Mouse (Mus musculus): ENCODE measurements at regions not wholly inside any gene's neighbourhood (a gene's known extent, or its start where the extent isn't known, plus 50 kb on each side); places are given as distances from the start of the nearest gene placed in this dataset.

- H3K4me2 ChIP-seq (ENCODE audit: low read depth, low read length), result no peak overlapping the region
- H3K9ac ChIP-seq (ENCODE audit: low read length), result no peak overlapping the region
- no peak overlapping the region for H3K4me3 ChIP-seq (replicated peaks; ENCODE audit: low read length)
- H3K9me3 ChIP-seq (replicated peaks; ENCODE audit: control insufficient read depth, low read length), result no peaks in the 10 kb centered on the region
- WGBS, result 31% methylated on average over 4 of the region's 4 CpGs
- H3K4me1 ChIP-seq (ENCODE audit: control insufficient read depth, insufficient read depth, low read length), result no peaks in the 10 kb centered on the region
- H3K36me3 ChIP-seq (ENCODE audit: control insufficient read depth, insufficient read depth, low read length), result no peaks in the 10 kb centered on the region
- no peak overlapping the region for H3K27ac ChIP-seq (ENCODE audit: low read length)
- ATAC-seq (ENCODE audit: insufficient read depth, low FRiP score), result no peak
- H3K27me3 ChIP-seq (ENCODE audit: control insufficient read depth, insufficient read depth, low read length), result peaks cover 3% of the 10 kb centered on the region; the same call in 1 of the 2 replicates
Observed at GRCm38 (mm10) chr1:41271111-41271730, 465.8 kb downstream of the Tmem182 start.

- no peak for ATAC-seq (ENCODE audit: insufficient read depth, low FRiP score)
- no peak overlapping the region for H3K9ac ChIP-seq (ENCODE audit: low read length)
- no peaks in the 10 kb centered on the region for H3K9me3 ChIP-seq (replicated peaks; ENCODE audit: control insufficient read depth, low read length)
- 11% methylated on average over 10 of the region's 10 CpGs for WGBS
- peaks cover 3% of the 10 kb centered on the region; the same call in 1 of the 2 replicates for H3K27me3 ChIP-seq (ENCODE audit: control insufficient read depth, insufficient read depth, low read length)
- no peaks in the 10 kb centered on the region for H3K4me1 ChIP-seq (ENCODE audit: control insufficient read depth, insufficient read depth, low read length)
- H3K4me3 ChIP-seq (replicated peaks; ENCODE audit: low read length), result no peak overlapping the region
- H3K27ac ChIP-seq (ENCODE audit: low read length), result no peak overlapping the region
- no peaks in the 10 kb centered on the region for H3K36me3 ChIP-seq (ENCODE audit: control insufficient read depth, insufficient read depth, low read length)
- H3K4me2 ChIP-seq (ENCODE audit: low read depth, low read length), result peak overlapping the region; percentile 17; the same call in 1 of the 2 replicates
Observed at GRCm38 (mm10) chr1:41274573-41275270, 469.3 kb downstream of the Tmem182 start.

- no peaks in the 10 kb centered on the region for H3K4me1 ChIP-seq (ENCODE audit: control insufficient read depth, insufficient read depth, low read length)
- no peaks in the 10 kb centered on the region for H3K9me3 ChIP-seq (replicated peaks; ENCODE audit: control insufficient read depth, low read length)
- H3K27me3 ChIP-seq (ENCODE audit: control insufficient read depth, insufficient read depth, low read length), result peaks cover 3% of the 10 kb centered on the region; the same call in 1 of the 2 replicates
- no peak overlapping the region for H3K4me3 ChIP-seq (replicated peaks; ENCODE audit: low read length)
- no peak overlapping the region for H3K9ac ChIP-seq (ENCODE audit: low read length)
- no peak overlapping the region for H3K27ac ChIP-seq (ENCODE audit: low read length)
- no peak for ATAC-seq (ENCODE audit: insufficient read depth, low FRiP score)
- 11% methylated on average over 8 of the region's 8 CpGs for WGBS
- H3K4me2 ChIP-seq (ENCODE audit: low read depth, low read length), result peak overlapping the region; percentile 17; the same call in 1 of the 2 replicates
- H3K36me3 ChIP-seq (ENCODE audit: control insufficient read depth, insufficient read depth, low read length), result no peaks in the 10 kb centered on the region
Observed at GRCm38 (mm10) chr1:41275271-41275624, 469.8 kb downstream of the Tmem182 start.

- no peak for ATAC-seq (ENCODE audit: insufficient read depth, low FRiP score)
- H3K4me3 ChIP-seq (replicated peaks; ENCODE audit: low read length), result no peak overlapping the region
- no peaks in the 10 kb centered on the region for H3K4me1 ChIP-seq (ENCODE audit: control insufficient read depth, insufficient read depth, low read length)
- no peaks in the 10 kb centered on the region for H3K36me3 ChIP-seq (ENCODE audit: control insufficient read depth, insufficient read depth, low read length)
- H3K9me3 ChIP-seq (replicated peaks; ENCODE audit: control insufficient read depth, low read length), result no peaks in the 10 kb centered on the region
- peaks cover 3% of the 10 kb centered on the region; the same call in 1 of the 2 replicates for H3K27me3 ChIP-seq (ENCODE audit: control insufficient read depth, insufficient read depth, low read length)
- no peak overlapping the region for H3K4me2 ChIP-seq (ENCODE audit: low read depth, low read length)
- H3K27ac ChIP-seq (ENCODE audit: low read length), result no peak overlapping the region
- H3K9ac ChIP-seq (ENCODE audit: low read length), result no peak overlapping the region
- WGBS, result 39% methylated on average over 6 of the region's 6 CpGs
Observed at GRCm38 (mm10) chr1:41275642-41276041, 470.2 kb downstream of the Tmem182 start.

- Histone ChIP-seq H3K4me3 (replicated peaks; ENCODE audit: low read length) (no peak overlapping the region), H3K9ac (ENCODE audit: low read length) (no peak overlapping the region), H3K4me2 (ENCODE audit: low read depth, low read length) (no peak overlapping the region), H3K36me3 (ENCODE audit: control insufficient read depth, insufficient read depth, low read length) (no peaks in the 10 kb centered on the region), H3K9me3 (replicated peaks; ENCODE audit: control insufficient read depth, low read length) (no peaks in the 10 kb centered on the region), H3K27me3 (ENCODE audit: control insufficient read depth, insufficient read depth, low read length) (peaks cover 3% of the 10 kb centered on the region; the same call in 1 of the 2 replicates), H3K4me1 (ENCODE audit: control insufficient read depth, insufficient read depth, low read length) (no peaks in the 10 kb centered on the region), H3K27ac (ENCODE audit: low read length) (no peak overlapping the region)
- 63% methylated on average over 6 of the region's 6 CpGs for WGBS
- ATAC-seq (ENCODE audit: insufficient read depth, low FRiP score), result no peak
Observed at GRCm38 (mm10) chr1:41276303-41276702, 470.9 kb downstream of the Tmem182 start.

- no peak for ATAC-seq (ENCODE audit: insufficient read depth, low FRiP score)
- H3K36me3 ChIP-seq (ENCODE audit: control insufficient read depth, insufficient read depth, low read length), result no peaks in the 10 kb centered on the region
- WGBS, result 83% methylated on average over 9 of the region's 9 CpGs
Observed at GRCm38 (mm10) chr1:41285221-41285620, 479.8 kb downstream of the Tmem182 start.

GRCm38 (mm10) chr1:41286221-41286620 is 480.8 kb downstream of the Tmem182 start:
- Histone ChIP-seq H3K9ac (ENCODE audit: low read length) (no peak overlapping the region), H3K27ac (ENCODE audit: low read length) (no peak overlapping the region), H3K36me3 (ENCODE audit: control insufficient read depth, insufficient read depth, low read length) (no peaks in the 10 kb centered on the region), H3K9me3 (replicated peaks; ENCODE audit: control insufficient read depth, low read length) (no peaks in the 10 kb centered on the region), H3K27me3 (ENCODE audit: control insufficient read depth, insufficient read depth, low read length) (no peaks in the 10 kb centered on the region), H3K4me1 (ENCODE audit: control insufficient read depth, insufficient read depth, low read length) (no peaks in the 10 kb centered on the region), H3K4me2 (ENCODE audit: low read depth, low read length) (no peak overlapping the region), H3K4me3 (replicated peaks; ENCODE audit: low read length) (no peak overlapping the region)
- WGBS, result 90% methylated on average over 9 of the region's 9 CpGs
- ATAC-seq (ENCODE audit: insufficient read depth, low FRiP score), result no peak

More at GRCm38 (mm10) chr1:41285221-41285620, 479.8 kb downstream of the Tmem182 start:
- no peaks in the 10 kb centered on the region for H3K27me3 ChIP-seq (ENCODE audit: control insufficient read depth, insufficient read depth, low read length)
- no peak overlapping the region for H3K9ac ChIP-seq (ENCODE audit: low read length)
- H3K4me1 ChIP-seq (ENCODE audit: control insufficient read depth, insufficient read depth, low read length), result no peaks in the 10 kb centered on the region
- no peaks in the 10 kb centered on the region for H3K9me3 ChIP-seq (replicated peaks; ENCODE audit: control insufficient read depth, low read length)
- H3K27ac ChIP-seq (ENCODE audit: low read length), result no peak overlapping the region
- no peak overlapping the region for H3K4me3 ChIP-seq (replicated peaks; ENCODE audit: low read length)
- H3K4me2 ChIP-seq (ENCODE audit: low read depth, low read length), result no peak overlapping the region

GRCm38 (mm10) chr1:41326861-41327480 is 521.6 kb downstream of the Tmem182 start:
- Histone ChIP-seq H3K4me3 (replicated peaks; ENCODE audit: low read length) (no peak overlapping the region), H3K9me3 (replicated peaks; ENCODE audit: control insufficient read depth, low read length) (no peaks in the 10 kb centered on the region), H3K27me3 (ENCODE audit: control insufficient read depth, insufficient read depth, low read length) (no peaks in the 10 kb centered on the region), H3K4me2 (ENCODE audit: low read depth, low read length) (no peak overlapping the region), H3K4me1 (ENCODE audit: control insufficient read depth, insufficient read depth, low read length) (no peaks in the 10 kb centered on the region), H3K36me3 (ENCODE audit: control insufficient read depth, insufficient read depth, low read length) (no peaks in the 10 kb centered on the region), H3K27ac (ENCODE audit: low read length) (no peak overlapping the region), H3K9ac (ENCODE audit: low read length) (no peak overlapping the region)
- WGBS, result 49% methylated on average over 3 of the region's 3 CpGs
- no peak for ATAC-seq (ENCODE audit: insufficient read depth, low FRiP score)

Measured in stomach, embryonic 16.5 days (tissue).